Mouse (Mus musculus) ES-E14 (cell line): ENCODE results near the gene Cmip. TPM values are rescaled to one million over a fixed set of nuclear protein-coding genes. Genes with fewer than 3 reads are reported as not detected.

ENCODE experiments used
- DNase-seq: peaks from one replicate; pipeline ENCODE4 v3.0.0-alpha.2; 2013; ENCODE audit warnings: low read depth, low spot score
- H3K27ac ChIP-seq: 2 replicates; pipeline ENCODE4 v1.5.1; 2012; ENCODE audit warnings: low read depth, mild to moderate bottlenecking, low read length, moderate library complexity, mixed read lengths; ENCODE audit not compliant: poor library complexity, insufficient read depth, severe bottlenecking
- H3K36me3 ChIP-seq: 2 replicates; pipeline ENCODE4 v1.6.1; 2012; ENCODE audit warnings: mild to moderate bottlenecking, low read length, moderate library complexity, mixed read lengths; ENCODE audit not compliant: control insufficient read depth, poor library complexity, insufficient read depth, severe bottlenecking
- H3K4me1 ChIP-seq, 2 experiments: fragments of 150-350 bp in 1 of 2; sonication (generic) in 1 of 2; 2 replicates each; pipeline ENCODE4 v1.6.1; 2012; ENCODE audit warnings: low read length in 2 of 2, mild to moderate bottlenecking in 1 of 2, mixed read lengths in 1 of 2; ENCODE audit not compliant: control insufficient read depth in 2 of 2, insufficient read depth in 2 of 2, poor library complexity in 1 of 2
- H3K4me3 ChIP-seq, 2 experiments: fragments of 150-350 bp in 1 of 2; sonication (generic) in 1 of 2; 2 replicates each; pipeline ENCODE4 v1.5.1; 2012; ENCODE audit warnings: low read length in 2 of 2, low read depth in 1 of 2, mild to moderate bottlenecking in 1 of 2, mixed read lengths in 1 of 2; ENCODE audit not compliant: insufficient read depth in 1 of 2, poor library complexity in 1 of 2, severe bottlenecking in 1 of 2
- H3K9ac ChIP-seq: 2 replicates; pipeline ENCODE4 v1.6.1; 2012; ENCODE audit warnings: low read depth, mild to moderate bottlenecking, low read length, mixed read lengths; ENCODE audit not compliant: poor library complexity, insufficient read depth, severe bottlenecking
- H3K9me3 ChIP-seq: fragments of 150-350 bp; sonication (generic); 2 replicates; pipeline ENCODE4 v1.6.1; 2012; ENCODE audit warnings: low read depth, mild to moderate bottlenecking, low read length; ENCODE audit not compliant: control insufficient read depth, insufficient read depth
- CHD2 ChIP-seq: IDR thresholded peaks from 2 replicates; pipeline ENCODE4 v1.6.1; 2014; ENCODE audit warnings: mild to moderate bottlenecking, low read depth, low read length, inconsistent platforms
- HCFC1 ChIP-seq: IDR thresholded peaks from 2 replicates; pipeline ENCODE4 v1.6.1; 2012; ENCODE audit warnings: low read length, inconsistent platforms, borderline replicate concordance; ENCODE audit not compliant: insufficient read depth
- MAFK ChIP-seq: IDR thresholded peaks from 2 replicates; pipeline ENCODE4 v1.6.1; 2014; ENCODE audit warnings: mild to moderate bottlenecking, low read depth, low read length, inconsistent platforms; ENCODE audit not compliant: insufficient read depth
- ZC3H11A ChIP-seq: IDR thresholded peaks from 2 replicates; pipeline ENCODE4 v1.6.1; 2012; ENCODE audit warnings: low read depth, mild to moderate bottlenecking, inconsistent platforms, low read length, borderline replicate concordance
- ZNF384 ChIP-seq: IDR thresholded peaks from 2 replicates; pipeline ENCODE4 v1.6.1; 2012; ENCODE audit warnings: low read depth, low read length, inconsistent platforms
- in situ Hi-C, 2 experiments: fragments of 600-800 bp; cut with MboI; formaldehyde crosslinking; loops; one replicate each; pipeline ENCODE4 v1.15.1; 2025; ENCODE audit warnings: low sequenced_read_pairs in 2 of 2, inconsistent platforms in 1 of 2; ENCODE audit not compliant: unreplicated experiment in 2 of 2
- total RNA-seq: library from RNA; depleted of rRNA; stranded (reverse); fragments of 300-350 nt; gene quantifications from 2 replicates; pipeline ENCODE4 v1.2.3, GENCODE M21; 2012

Gene Cmip
- total RNA-seq, 1 experiment: 26.3 TPM

DNA sequence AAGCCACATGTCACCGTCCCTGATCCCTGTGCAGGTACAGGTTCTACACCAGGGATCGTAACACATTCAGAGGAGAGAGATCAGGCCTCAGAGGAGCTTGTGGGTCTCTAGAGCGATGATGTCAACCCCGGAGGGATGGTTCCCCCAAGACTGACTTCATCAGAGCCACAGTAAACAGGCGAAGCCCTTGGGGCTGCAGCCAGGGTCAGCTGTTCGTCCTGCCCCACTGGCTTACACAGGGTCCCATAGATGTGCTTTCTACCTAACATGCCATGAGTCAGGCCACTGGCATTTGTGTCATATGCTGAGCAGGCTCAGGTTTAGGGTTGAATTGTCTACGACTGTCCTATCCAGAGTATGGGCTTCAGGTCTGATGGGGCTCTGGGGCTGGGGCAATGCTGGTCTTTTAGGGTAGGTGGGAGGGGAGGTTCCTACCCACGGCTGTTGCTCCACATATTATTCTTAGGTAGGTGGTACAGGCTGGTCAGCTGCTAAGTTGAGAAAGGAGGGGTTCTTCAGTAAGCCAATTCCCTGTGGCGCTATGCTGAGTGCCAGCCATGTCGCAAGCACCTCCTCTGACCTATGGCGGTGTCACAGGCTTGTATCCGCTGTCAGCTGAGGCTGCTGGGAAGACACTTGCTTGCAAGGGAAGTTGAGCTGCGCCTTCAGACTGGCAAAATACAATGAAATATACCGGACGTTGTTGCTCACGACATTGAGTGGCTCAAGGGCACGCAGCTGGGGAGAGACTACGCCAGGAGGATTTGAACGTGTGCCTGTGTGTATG is 107.7 kb downstream of the Cmip start:
- TF ChIP-seq CHD2 (no peak), HCFC1 (no peak), MAFK (no peak), ZNF384 (no peak), ZC3H11A (no peak)
- Histone ChIP-seq H3K4me3 (no peak overlapping the region), H3K36me3 (no peaks in the 10 kb centered on the region; the same call in 1 of the 2 replicates), H3K27ac (no peak overlapping the region), H3K9ac (no peak overlapping the region), H3K9me3 (no peaks in the 10 kb centered on the region), H3K4me1 (peaks cover 3 to 18% of the 10 kb centered on the region in 2 experiments; a peak in 2 of 4 replicates)
- in situ Hi-C loops: no loop called here
- no peak for DNase-seq

- no peaks in the 10 kb centered on the region for H3K9me3 ChIP-seq
- no peak for DNase-seq
- in situ Hi-C loops: no loop called here
- H3K27ac ChIP-seq: no peak overlapping the region
- no peak overlapping the region for H3K9ac ChIP-seq
- H3K4me3 ChIP-seq: no peak overlapping the region
- TF ChIP-seq CHD2 (no peak), HCFC1 (no peak), MAFK (no peak), ZC3H11A (no peak), ZNF384 (no peak)
- no peaks in the 10 kb centered on the region; the same call in 1 of the 2 replicates for H3K36me3 ChIP-seq
- peaks cover 13 to 21% of the 10 kb centered on the region in 2 experiments for H3K4me1 ChIP-seq
Measured at GRCm38 (mm10) chr8:117366475-117366874, 109.6 kb downstream of the Cmip start.

DNA sequence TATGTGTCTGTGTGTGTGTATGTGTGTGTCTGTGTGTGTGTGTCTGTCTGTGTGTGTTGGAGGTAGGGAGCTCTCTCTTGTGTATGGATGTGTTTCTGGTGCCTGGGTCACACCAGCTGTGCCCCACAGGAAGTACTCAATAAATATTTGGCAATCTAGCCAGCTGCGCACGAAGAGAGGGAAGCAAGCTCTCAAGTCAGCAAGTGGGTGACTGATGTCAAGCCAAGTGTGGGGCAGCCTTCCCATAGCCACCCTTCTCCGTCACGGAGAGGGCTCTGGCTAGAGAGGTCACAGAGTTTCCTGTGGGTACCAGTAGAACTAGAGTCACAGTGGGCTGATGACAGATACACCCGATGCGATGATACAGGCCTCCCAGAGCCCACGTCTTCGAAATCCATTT is 110.6 kb downstream of the Cmip start:
- no peak for TF ChIP-seq MAFK
- TF ChIP-seq CHD2: no peak
- TF ChIP-seq ZNF384: no peak
- no peak for TF ChIP-seq HCFC1
- no peak for TF ChIP-seq ZC3H11A
- in situ Hi-C loops: no loop called here
- no peak overlapping the region for H3K9ac ChIP-seq
- no peaks in the 10 kb centered on the region; the same call in 1 of the 2 replicates for H3K36me3 ChIP-seq
- no peak overlapping the region for H3K4me3 ChIP-seq
- H3K27ac ChIP-seq: no peak overlapping the region
- no peaks in the 10 kb centered on the region for H3K9me3 ChIP-seq
- peaks cover 13 to 26% of the 10 kb centered on the region in 2 experiments for H3K4me1 ChIP-seq
- DNase-seq: no peak

GRCm38 (mm10) chr8:117368781-117369180 is 111.9 kb downstream of the Cmip start:
- H3K9ac ChIP-seq: no peak overlapping the region
- in situ Hi-C loops: no loop called here
- H3K4me3 ChIP-seq: no peak overlapping the region
- TF ChIP-seq ZNF384 (no peak), HCFC1 (no peak), ZC3H11A (no peak), CHD2 (no peak), MAFK (no peak)
- no peak overlapping the region for H3K27ac ChIP-seq
- H3K36me3 ChIP-seq: no peaks in the 10 kb centered on the region; the same call in 1 of the 2 replicates
- no peak for DNase-seq
- H3K9me3 ChIP-seq: no peaks in the 10 kb centered on the region
- peaks cover 13 to 24% of the 10 kb centered on the region in 2 experiments for H3K4me1 ChIP-seq
